Mouse (Mus musculus) C2C12 (cell line): ENCODE measurements around the gene Mtx1. TPM values are rescaled to one million over a fixed set of nuclear protein-coding genes. Genes with fewer than 3 reads are reported as not detected.

Experiments
- H3K27me3 ChIP-seq: one replicate; pipeline ENCODE4 v1.6.1; 2011; ENCODE audit not compliant: control insufficient read depth, insufficient read depth, insufficient read length
- H3K36me3 ChIP-seq: one replicate; pipeline ENCODE4 v1.6.1; 2011; ENCODE audit not compliant: control insufficient read depth, insufficient read depth
- H3K4me3 ChIP-seq: one replicate; pipeline ENCODE4 v1.5.1; 2011; ENCODE audit warnings: mild to moderate bottlenecking, control low read depth; ENCODE audit not compliant: poor library complexity, insufficient read depth, severe bottlenecking
- H3K79me2 ChIP-seq: one replicate; pipeline ENCODE4 v1.6.1; 2011; ENCODE audit not compliant: control insufficient read depth, insufficient read depth
- H3K79me3 ChIP-seq: one replicate; pipeline ENCODE4 v1.6.1; 2011; ENCODE audit warnings: low read depth, control low read depth
- H3ac ChIP-seq: one replicate; pipeline ENCODE3; 2011; ENCODE audit warnings: low read depth; ENCODE audit not compliant: control insufficient read depth, insufficient read length
- CEBPB ChIP-seq: IDR thresholded peaks from one replicate; pipeline ENCODE4 v1.6.1; 2011; ENCODE audit warnings: low read depth, mild to moderate bottlenecking, control low read depth, moderate library complexity
- CTCF ChIP-seq: IDR thresholded peaks from one replicate; pipeline ENCODE4 v1.5.1; 2011; ENCODE audit not compliant: control insufficient read depth, insufficient read depth, insufficient read length
- FOSL1 ChIP-seq: IDR thresholded peaks from one replicate; pipeline ENCODE4 v1.8.0; 2011; ENCODE audit warnings: mild to moderate bottlenecking, low read length; ENCODE audit not compliant: poor library complexity, insufficient read depth, severe bottlenecking
- MAX ChIP-seq: IDR thresholded peaks from one replicate; pipeline ENCODE4 v1.6.1; 2011; ENCODE audit warnings: mild to moderate bottlenecking, control low read depth
- MYOD1 ChIP-seq: IDR thresholded peaks from one replicate; pipeline ENCODE4 v1.6.1; 2011; ENCODE audit warnings: low read depth; ENCODE audit not compliant: control insufficient read depth, insufficient read length
- MYOG ChIP-seq: IDR thresholded peaks from one replicate; pipeline ENCODE4 v1.6.1; 2011; ENCODE audit not compliant: control insufficient read depth, insufficient read length; ENCODE audit errors: extremely low read depth
- USF1 ChIP-seq: IDR thresholded peaks from one replicate; pipeline ENCODE4 v1.6.1; 2011; ENCODE audit warnings: low read depth, mild to moderate bottlenecking, control low read depth, moderate library complexity
- polyA plus RNA-seq: library from polyadenylated mRNA; unstranded; fragments of >200 nt; fragmentation: generic; extraction: Trizol; gene quantifications from one replicate; pipeline ENCODE4 v1.2.1, GENCODE M21; 2012; ENCODE audit warnings: missing spikeins

Mtx1 gene
- polyA plus RNA-seq, 1 experiment = 248 TPM

DNA sequence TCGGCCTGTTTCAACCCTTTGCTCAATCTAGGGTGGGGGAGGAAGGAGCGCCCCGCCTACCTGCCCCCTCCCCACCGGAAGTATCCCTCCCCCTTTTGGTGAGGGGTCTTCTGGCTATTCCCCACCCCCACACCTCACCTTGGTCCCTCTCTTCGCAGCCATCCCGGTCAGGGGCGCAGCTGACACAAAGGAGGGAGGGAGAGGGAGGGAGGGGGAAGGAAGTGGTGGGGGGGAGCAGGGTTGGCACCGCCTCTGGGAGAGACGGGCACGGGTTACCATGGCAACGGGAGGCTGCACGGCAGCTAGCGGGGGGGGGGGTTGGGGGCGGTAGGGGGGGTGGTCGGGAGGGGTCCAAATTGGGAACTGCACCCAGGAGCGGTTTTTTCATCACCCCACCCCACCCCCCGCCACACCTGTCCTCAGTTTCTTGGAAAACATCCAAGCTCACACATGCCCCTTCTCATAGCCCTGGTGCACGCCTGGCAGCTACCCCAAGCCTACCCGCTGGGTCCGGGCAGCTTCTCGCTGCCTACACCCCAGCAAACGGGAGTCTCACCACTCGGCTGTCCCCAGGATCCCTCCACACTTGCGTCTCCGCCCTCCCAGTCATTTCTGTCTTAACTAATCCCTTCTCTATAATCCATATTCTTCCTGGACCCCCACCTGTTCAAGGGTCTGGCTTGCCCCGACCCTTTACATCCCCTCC lies 18.2 kb upstream of the Mtx1 start:
- H3K27me3 ChIP-seq = no peaks in the 10 kb centered on the region
- H3ac ChIP-seq = peak overlapping the region; percentile 55
- H3K36me3 ChIP-seq = peaks cover 9% of the 10 kb centered on the region
- TF ChIP-seq MAX = no peak
- no peak for TF ChIP-seq FOSL1
- no peak for TF ChIP-seq MYOG
- H3K79me3 ChIP-seq = peaks cover 8% of the 10 kb centered on the region
- H3K79me2 ChIP-seq = peaks cover 27% of the 10 kb centered on the region
- H3K4me3 ChIP-seq = peak overlapping the region; percentile 36

DNA sequence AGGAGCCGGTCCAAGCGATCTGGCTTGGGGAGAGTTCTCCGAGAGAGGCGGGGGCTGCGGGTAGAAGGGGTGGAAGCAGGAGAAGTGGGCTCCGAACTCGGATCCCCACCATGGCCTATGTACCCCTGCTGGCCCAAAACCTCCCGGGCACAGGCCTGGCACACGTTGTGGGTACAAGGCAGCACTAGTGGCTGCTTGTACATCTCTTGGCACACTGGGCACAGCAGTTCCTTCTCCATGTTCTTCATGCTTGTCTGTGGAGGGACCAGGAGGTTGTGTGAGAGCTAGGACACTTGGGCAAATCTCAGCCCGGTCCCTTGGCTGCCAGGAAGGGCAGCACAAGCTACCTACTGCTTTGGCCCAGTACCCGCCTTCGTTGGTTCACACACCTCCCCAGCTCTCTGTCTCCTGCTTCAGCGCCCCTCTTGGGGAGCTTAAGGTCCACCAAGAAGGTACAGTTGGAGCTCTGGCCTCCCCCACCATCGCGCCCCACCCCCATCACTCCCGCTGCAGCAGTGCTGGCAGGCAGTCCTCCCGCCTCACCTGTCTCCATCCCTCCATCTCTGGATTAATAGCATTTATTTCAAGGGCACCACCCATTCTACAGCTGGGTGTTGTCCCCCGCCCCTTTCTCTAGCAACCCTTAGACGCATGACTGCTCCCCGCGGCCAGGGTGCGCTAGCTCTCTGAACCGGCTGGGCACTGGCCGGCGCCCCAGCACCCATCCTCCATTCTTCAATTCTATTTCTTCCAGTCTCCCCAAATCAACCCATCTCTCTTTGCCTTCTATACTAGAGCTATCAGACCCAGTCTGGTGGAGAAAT lies 17.5 kb upstream of the Mtx1 start:
- Histone ChIP-seq H3K4me3 (peak overlapping the region; percentile 36), H3K79me2 (peaks cover 27% of the 10 kb centered on the region), H3ac (peak overlapping the region; percentile 68), H3K27me3 (no peaks in the 10 kb centered on the region), H3K79me3 (peaks cover 8% of the 10 kb centered on the region), H3K36me3 (peaks cover 9% of the 10 kb centered on the region)
- no peak for TF ChIP-seq MYOG
- TF ChIP-seq FOSL1 = no peak
- TF ChIP-seq MAX = no peak
- no peak for TF ChIP-seq CEBPB
- no peak for TF ChIP-seq MYOD1
- no peak for TF ChIP-seq USF1
- no peak for TF ChIP-seq CTCF

DNA sequence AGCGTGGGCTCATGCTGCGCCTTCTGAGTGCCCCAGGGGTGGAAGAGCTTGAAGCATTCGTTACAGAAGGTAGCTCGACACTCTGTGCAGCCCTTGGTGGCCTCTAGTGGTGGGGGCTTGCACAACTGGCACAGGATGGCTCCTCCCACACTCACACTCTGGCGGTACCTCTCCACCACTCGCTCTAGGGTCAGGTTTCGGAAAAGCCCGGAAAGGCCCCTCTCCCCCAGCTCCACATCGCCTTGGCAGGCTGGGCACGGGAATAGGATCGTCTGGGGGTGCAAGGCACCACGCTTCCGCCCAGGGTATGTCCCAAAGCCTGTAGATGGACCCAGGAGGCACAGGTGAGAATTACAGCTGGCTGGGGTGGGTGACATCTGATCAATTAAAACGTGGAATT lies 16.7 kb upstream of the Mtx1 start:
- TF ChIP-seq CEBPB (peak; percentile 8), MAX (no peak), CTCF (peak; percentile 23), MYOD1 (no peak)
- H3K79me3 ChIP-seq = peaks cover 8% of the 10 kb centered on the region
- H3K36me3 ChIP-seq = peaks cover 9% of the 10 kb centered on the region
- peaks cover 24% of the 10 kb centered on the region for H3K79me2 ChIP-seq
- peak overlapping the region; percentile 65 for H3ac ChIP-seq
- H3K27me3 ChIP-seq = no peaks in the 10 kb centered on the region
- peak overlapping the region; percentile 14 for H3K4me3 ChIP-seq

DNA sequence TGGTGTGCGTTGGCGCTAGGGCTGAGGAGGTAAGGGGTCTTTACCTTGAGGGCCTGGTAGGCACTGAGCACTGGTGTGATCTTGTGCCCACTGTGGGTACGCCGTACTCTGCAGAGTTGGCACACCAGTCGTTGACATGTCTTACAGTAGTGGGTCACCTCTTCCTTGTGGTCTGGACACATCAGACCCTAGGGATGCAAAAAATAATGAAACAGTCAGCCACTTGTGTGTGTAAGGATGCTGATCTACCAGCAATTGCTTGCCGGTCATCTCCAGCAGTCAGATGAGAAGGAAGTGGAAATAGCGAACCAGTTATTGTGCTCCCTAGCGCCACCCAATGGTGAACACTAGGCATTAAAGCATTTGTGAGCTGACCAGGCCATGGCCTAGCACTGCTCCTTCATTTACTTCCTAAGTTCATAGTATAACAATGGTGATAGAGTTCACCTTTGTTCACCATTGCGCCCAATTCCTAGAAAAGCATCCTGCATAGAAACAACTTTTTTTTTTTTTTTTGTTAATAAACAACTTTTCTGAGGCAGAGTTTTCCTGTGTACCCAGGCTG lies 15.5 kb upstream of the Mtx1 start:
- Histone ChIP-seq H3K27me3 (no peaks in the 10 kb centered on the region), H3K4me3 (no peak overlapping the region), H3K79me2 (peaks cover 12% of the 10 kb centered on the region), H3K79me3 (peaks cover 8% of the 10 kb centered on the region), H3ac (no peak overlapping the region), H3K36me3 (peaks cover 5% of the 10 kb centered on the region)
- TF ChIP-seq MAX (no peak), MYOD1 (no peak), CTCF (no peak), MYOG (no peak)

DNA sequence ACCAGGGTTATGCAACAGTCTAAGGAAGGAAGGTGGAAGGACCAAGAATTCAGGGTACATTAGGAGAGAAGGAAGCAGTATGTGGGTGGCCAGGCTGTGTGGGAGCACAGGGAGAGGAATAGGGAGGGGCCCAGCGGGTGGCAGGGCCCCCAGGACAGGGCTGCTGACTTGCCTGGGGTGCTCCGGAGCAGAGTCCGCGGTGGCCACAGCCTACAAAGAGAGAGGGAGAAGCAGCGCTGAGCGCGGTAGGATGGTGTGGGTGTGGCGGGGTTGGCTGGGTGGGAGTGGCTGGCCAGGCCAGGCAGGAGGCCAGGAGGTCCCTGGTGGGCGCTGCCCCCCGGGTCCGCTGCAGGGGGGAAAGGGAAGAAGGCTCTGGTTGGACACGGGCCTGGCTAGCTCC lies 11.6 kb upstream of the Mtx1 start:
- TF ChIP-seq MYOD1 (no peak), MYOG (no peak), FOSL1 (no peak), CEBPB (no peak)
- no peaks in the 10 kb centered on the region for H3K79me2 ChIP-seq
- no peak overlapping the region for H3ac ChIP-seq
- no peak overlapping the region for H3K4me3 ChIP-seq
- H3K27me3 ChIP-seq = no peaks in the 10 kb centered on the region
- peaks cover 5% of the 10 kb centered on the region for H3K36me3 ChIP-seq
- no peaks in the 10 kb centered on the region for H3K79me3 ChIP-seq

DNA sequence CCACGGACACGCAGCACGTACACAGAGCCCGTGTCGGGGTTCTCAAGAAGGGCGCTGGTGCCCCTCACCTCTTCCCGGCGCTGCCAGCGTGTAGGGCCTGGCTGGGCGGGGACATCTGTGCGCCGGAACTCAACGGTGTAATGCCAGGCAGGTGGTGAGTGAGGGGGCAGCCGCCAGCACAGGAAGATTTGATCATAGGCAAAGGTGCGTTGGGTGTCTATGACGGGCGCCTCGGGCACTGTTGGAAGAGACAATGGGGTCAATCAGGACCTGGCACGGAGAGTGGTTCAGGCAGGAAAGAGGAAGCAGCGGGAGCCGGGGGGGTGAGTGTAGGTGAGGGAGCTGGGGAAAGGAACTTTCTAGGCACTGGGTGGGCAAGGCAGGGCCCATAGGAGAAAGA lies 10.8 kb upstream of the Mtx1 start:
- Histone ChIP-seq H3K27me3 (no peaks in the 10 kb centered on the region), H3K36me3 (peaks cover 5% of the 10 kb centered on the region), H3K79me3 (no peaks in the 10 kb centered on the region), H3K79me2 (no peaks in the 10 kb centered on the region), H3ac (no peak overlapping the region), H3K4me3 (no peak overlapping the region)
- TF ChIP-seq MAX (no peak), USF1 (no peak), CEBPB (no peak), CTCF (no peak), MYOD1 (no peak), FOSL1 (no peak), MYOG (no peak)
